Mouse (Mus musculus) layer of hippocampus, postnatal 36 days (tissue): ENCODE measurements at regions not wholly inside any gene's neighbourhood (a gene's known extent, or its start where the extent isn't known, plus 50 kb on each side); places are given as distances from the start of the nearest gene placed in this dataset.

Experiments used
- DNase-seq, 2 experiments: peaks; one replicate each; pipeline ENCODE4 v3.0.0; 2022

DNA sequence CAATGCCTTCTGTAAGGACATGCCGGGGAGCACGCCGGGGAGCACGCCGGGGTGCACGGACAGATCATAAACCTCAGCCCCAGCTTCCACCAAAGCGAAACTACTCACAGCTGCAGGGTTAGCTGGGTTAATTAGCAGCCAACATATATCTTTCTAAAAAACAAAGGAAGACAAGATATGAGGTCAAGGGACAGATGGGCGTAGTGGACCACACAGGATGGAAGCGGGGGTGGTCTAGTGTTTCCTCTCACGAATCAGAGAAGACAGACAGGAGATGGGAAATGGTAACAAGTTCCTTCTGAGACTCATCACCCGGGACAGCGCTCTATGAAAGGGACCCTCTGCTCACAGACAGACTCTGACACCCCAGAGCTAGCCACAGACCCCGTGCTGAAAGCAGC is 60.0 kb upstream of the Ajap1 start:
- DNase-seq, result no peak

DNA sequence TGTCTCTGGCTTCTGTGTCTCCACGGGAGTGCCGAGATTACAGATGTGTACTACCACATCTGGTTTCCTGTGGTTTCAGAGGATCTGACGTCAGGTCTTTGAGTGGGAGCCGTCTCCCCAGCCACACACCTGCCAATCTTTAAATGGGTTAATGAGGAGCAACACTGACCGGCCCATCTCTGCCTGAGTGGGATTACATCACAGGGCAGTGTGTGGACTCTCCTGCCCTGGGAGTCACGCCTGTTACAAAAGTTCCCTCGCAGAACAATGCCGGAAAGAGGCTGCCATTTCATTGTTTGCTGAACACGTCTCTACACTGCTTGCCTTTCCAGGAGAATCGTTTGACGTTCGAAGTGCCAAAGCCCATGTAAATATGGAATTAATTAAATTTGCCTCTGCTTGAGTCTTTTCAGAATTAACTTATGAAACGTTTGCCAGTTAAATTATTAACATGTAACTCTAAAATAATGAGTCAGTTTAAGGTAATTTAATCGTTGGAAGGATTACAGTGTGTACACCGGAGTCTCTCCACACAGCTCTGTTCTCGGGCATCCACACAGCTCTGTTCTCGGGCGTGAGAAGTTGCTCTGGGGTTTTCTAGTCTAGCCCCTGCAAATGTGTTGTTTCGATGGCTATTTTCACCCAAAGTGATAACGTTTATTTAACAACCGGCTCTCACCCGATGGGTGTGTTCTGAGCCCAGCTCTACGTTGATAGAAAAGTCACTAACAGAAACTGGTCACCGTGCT is 61.5 kb upstream of the Ajap1 start:
- no peak for DNase-seq

GRCm38 (mm10) chr4:153546709-153547108 is 64.1 kb upstream of the Ajap1 start:
- no peak for DNase-seq

- no peak for DNase-seq
Measured at GRCm38 (mm10) chr4:153547111-153547510, 64.5 kb upstream of the Ajap1 start.

- peak; percentile 44 to 53 for DNase-seq
Measured at GRCm38 (mm10) chr4:153547871-153548270, 65.3 kb upstream of the Ajap1 start.

- no peak for DNase-seq
Measured at GRCm38 (mm10) chr4:153551291-153551690, 68.7 kb upstream of the Ajap1 start.

DNA sequence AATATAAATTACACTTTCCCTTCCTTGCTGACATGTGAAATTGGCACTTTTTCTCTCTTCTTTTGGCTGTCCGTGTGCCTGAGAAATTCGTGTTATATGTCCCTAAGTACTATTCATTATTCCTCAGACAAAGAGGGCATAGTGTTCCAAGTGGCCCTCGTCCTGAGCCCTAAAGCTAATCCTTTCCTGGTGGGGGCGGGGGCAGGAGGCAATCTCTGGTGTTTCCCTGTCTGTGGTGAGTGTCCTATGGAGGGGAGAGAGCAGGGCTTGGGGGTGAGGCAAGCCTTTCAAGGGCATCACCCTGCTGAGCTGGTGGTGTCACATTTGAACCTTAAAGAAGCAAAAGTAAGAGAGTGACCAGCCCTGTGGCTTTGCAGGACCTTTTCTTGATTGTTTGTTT is 69.9 kb upstream of the Ajap1 start:
- DNase-seq, result no peak

- peak; percentile 12 to 24 for DNase-seq
Measured at GRCm38 (mm10) chr4:153557812-153558608, 75.4 kb upstream of the Ajap1 start.

DNA sequence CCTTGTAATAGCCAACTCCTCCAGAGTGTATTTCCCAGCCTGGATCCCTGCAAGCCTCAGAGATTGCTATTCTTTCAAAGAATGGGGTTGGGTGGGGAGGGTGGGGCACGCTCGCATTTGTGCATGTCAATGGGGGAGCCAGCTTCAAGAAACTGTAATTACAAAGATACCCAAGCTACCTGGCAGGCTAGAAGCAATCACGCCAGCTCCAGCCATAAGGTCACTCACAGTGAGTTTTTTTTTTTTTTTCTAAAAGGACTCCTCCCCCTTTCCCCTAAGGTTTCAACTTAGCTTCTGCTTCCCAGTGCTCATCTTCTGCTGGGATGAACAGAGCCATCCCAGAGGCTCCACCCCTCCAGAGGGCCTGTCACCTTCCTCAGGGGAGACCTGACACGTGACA is 77.0 kb upstream of the Ajap1 start:
- no peak for DNase-seq

- no peak for DNase-seq
Measured at GRCm38 (mm10) chr4:153560193-153560592, 77.6 kb upstream of the Ajap1 start.

DNA sequence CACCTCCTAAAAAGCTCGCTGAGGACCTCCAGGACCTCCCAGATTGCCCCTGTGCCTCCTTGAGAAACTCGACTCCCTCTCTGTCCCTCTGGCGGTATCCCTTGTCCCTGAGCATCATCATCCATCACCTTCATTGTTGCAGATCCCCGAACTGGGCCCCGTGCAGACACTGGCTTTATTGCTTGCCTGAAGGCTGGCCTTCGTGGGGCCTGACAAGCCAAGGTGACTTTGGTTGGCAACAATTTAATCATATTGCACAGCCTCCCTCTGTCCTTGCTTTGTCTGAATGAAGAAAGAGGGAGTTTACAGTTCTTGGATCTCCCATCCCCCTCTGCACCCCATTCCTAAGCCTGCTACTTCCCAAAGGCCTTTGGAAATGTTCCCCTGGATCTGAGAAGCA is 78.3 kb upstream of the Ajap1 start:
- DNase-seq, result no peak

- no peak for DNase-seq
Measured at GRCm38 (mm10) chr4:153561991-153562390, 79.4 kb upstream of the Ajap1 start.

- DNase-seq, result no peak
Measured at GRCm38 (mm10) chr4:153567329-153567973, 84.8 kb upstream of the Ajap1 start.

GRCm38 (mm10) chr4:153573180-153573769 is 90.7 kb upstream of the Ajap1 start:
- no peak for DNase-seq

GRCm38 (mm10) chr4:153593291-153593690 is 110.7 kb upstream of the Ajap1 start:
- no peak for DNase-seq

DNA sequence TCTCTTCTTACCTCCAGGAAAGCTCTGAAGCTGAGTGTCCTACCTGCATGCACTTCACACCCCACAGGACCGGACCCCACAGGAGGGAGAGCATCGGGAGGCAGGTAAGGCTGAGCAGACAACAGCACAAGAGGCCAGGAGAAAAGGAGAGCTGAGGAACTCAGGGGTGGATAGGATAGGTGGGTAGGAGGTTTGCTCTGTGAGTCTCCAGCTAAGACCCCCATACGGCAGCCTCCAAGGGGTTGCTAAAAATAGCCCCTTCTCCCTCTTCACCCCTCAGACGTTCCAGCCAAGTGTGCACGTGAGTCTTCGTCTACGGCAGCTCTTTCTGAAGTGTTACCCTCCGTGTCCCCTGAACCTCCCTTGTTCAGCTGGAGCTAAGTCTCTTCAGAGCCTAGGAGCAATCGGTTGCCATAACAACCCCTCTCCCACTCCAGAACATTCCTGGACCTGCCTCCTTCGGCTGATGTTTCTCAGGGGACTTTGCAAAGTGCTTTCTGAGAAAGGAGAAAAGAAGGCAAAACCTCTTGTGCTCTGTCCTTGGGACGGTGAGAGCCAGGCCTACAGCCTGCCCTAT is 117.3 kb upstream of the Ajap1 start:
- DNase-seq, result no peak

GRCm38 (mm10) chr4:153602496-153602895 is 119.9 kb upstream of the Ajap1 start:
- DNase-seq, result no peak

- DNase-seq, result no peak
Measured at GRCm38 (mm10) chr4:153603056-153603840, 120.6 kb upstream of the Ajap1 start.

- DNase-seq, result no peak
Measured at GRCm38 (mm10) chr4:153603936-153604335, 121.3 kb upstream of the Ajap1 start.

GRCm38 (mm10) chr4:153604695-153605485 is 122.3 kb upstream of the Ajap1 start:
- DNase-seq, result no peak

DNA sequence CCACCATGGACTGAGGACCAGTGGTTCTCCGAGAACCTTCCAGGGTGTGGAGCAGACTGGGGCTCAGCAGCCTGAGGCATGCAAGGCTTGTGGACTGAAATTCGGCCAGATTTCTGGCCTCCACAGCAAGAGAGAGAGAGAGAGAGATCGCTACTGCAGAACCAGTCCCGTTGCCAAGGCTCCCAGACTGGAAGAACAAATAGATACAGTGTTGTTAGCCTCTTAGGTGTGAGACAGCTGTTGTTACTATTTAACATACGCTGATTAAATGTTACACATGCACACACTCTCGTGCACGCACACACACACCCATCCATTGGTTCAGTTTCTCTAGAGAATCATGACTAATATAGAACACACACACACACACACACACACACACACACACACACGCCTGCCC is 133.4 kb upstream of the Ajap1 start:
- DNase-seq, result no peak
